Mouse (Mus musculus): ENCODE results near the gene Slc52a3.

Gene Slc52a3

DNA sequence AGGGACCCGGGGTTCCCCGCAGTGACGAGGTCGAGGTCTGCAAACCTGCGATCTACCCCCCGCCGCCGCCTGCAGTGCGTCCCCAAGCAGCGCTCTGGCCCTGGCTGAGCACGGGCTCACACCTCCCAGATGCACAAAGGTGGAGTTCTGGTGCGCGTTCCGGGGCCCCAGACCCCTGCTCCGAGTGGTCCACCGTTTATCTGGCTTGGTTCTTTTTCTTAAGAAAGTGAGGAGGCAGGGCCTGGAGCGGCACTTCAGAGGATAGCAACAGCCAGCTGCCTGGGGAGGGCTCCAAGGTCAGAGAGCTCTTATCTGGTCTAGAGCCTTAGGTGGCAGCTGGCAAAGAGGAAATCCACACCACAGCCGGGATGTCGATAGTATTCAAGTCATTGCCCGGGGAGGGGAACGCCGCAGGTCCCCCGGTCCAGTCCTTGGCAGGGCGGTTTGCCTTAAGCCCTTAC is 52.7 kb downstream of the Slc52a3 start:
- no peak for DNase-seq

DNA sequence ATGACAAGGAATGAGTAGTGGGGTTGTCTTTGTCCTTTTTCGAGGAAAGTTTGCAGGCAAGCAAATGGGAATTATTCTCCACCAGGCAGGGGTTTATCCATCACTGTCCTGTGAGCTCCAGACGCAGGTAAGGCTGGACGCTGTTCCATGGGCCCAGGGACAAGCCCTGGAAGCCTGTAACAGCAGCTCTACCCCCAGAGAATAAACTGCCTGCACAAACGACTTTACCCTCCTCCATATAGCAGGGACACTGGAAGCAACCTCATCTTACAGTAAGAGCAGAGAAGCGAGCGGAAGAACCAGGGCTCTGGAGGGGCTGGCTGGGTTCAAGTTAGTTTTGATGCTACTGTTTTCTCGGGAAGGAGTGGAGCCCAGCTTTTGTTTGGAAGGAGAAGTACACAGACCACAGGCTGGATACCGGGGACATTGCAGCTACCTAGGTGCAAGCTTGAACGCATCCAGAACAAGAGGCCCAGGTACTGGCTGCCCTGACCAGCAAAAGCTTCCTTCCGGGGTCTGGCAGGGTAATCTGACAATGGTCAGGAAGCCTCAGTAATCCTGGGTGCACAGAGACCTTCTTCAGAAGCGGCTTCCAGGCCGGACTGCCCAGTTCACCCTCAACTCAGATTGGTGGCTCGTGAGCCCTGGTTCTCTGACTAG is 53.4 kb downstream of the Slc52a3 start:
- no peak for DNase-seq

DNA sequence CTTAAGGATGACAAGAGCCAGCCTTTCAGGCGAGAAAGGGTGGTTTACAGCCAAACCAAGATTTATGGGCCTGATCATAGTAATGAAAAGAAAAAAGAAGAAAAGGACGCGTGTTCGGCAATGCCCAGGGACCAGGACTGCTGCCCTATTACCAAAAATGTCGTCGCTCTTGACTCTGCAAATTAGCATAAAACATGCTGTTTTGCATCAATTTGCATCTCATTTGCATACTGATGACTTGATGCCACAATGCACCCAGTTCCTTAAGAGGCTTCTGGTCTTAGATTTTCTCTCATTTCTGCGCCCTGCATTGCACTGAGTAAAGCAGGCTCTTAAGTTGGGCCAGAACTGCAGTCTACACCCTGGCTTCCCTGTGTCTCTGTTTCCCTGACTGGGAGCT is 54.0 kb downstream of the Slc52a3 start:
- DNase-seq = no peak

GRCm38 (mm10) chr2:152051985-152052384 is 55.7 kb downstream of the Slc52a3 start:
- no peak for DNase-seq

GRCm38 (mm10) chr2:152055406-152055805 is 59.1 kb downstream of the Slc52a3 start:
- DNase-seq = peak; percentile 78

GRCm38 (mm10) chr2:152056368-152057251 is 60.3 kb downstream of the Slc52a3 start:
- peak; percentile 82 for DNase-seq

DNA sequence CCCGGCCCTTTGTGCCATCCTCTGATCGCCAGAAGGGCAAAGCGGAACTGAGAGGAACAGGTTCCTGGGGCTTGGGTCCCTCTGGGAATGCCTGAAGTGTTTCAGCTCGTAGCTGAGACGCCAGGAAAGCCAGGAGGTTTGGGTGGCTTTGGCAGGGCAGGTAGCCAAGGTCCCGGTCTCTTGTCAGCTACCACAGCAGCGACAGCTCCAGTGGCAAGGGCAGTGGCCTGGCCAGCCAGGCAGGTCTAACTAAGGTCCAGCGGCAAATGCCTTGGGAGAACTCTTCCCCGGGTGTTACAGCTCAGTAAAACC is 60.9 kb downstream of the Slc52a3 start:
- DNase-seq = no peak

Measured in cerebellum, adult 11 months (tissue).